Mouse (Mus musculus): ENCODE data around the gene Rabl6.

The Rabl6 gene

DNA sequence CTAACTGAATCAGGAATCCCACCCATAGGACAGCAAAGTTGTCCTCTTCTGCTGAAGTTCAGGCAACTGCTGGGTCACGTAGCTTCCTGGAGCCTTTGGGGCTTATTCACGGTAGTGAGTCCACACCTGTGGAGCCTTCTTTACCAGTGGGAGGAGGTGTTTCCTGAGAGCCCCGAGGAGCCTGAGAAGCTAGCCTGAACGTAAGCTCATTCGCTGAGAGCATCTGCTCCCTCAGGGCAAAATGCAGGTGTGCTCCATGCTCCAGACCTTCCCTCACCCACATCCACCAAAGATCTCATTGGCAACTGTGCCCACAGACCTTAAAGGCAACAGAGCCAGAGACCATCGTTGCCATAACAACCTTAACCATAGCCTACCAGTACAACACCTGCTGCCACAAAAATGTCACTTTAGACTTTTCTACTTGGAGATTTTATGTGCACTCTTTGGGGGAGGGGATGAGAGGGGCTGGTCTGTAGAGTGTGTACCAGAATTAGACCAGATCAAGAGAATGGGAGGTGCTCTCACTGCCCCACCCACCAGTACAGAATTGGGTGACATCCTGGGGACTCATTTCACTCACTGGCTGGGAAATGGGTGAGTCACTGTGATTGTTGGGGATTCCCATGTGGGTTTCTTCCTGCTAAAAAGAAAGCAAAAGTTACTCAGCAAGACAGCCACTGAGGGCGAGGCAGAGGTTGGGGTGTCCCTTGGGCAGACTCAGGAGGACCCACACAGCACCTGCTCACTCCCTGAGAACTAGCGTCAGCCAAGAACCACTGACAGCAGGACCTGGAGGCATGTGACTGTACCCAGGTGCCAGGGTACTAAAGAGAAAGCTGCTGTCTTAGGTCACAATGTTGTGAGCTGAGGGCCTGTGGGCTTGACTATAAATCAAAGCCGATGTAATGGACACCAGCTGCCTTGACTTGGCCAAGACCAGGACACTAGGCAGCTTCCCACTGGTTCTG lies 59.0 kb downstream of the Rabl6 start:
- no peak for DNase-seq (ENCODE audit: extremely low spot score, low spot score)

DNA sequence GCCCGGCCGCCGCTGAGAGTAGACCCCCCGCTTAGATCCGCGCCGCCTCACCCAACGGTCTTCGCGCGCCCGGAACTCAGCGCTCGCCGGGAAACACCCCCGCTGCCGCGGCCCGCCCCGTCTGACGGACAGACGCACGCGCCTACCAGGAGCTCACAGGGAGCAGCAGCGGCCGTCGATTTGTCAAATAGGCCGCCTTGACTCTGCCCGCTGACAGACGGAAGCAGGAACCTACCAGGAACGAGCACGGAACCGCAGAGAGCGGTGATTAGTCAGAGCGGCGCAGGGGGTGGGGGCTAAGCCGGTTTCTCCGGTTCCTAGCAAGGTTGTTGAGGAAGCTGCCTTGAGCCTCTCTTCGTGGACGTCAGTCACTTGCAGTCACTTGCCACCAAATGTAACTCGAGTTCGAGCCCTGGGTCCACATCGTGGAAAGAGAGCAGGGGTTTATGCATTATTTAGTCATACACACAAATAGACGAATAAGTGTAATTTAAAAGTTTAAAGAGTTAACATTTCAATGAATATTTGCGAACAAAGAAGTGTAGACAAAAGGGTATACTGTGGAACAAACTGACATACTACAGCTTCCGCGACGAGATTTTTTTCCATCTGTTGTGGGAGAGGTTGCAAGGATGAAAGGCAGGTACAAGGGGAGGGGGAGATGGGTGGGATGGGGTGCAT lies 61.4 kb downstream of the Rabl6 start, which contains the start of gene Traf2:
TSS of gene Traf2 (minus strand) at position 130 of the 681 bp plus-strand sequence.
- DNase-seq (ENCODE audit: extremely low spot score, low spot score) = peak; percentile 96

DNA sequence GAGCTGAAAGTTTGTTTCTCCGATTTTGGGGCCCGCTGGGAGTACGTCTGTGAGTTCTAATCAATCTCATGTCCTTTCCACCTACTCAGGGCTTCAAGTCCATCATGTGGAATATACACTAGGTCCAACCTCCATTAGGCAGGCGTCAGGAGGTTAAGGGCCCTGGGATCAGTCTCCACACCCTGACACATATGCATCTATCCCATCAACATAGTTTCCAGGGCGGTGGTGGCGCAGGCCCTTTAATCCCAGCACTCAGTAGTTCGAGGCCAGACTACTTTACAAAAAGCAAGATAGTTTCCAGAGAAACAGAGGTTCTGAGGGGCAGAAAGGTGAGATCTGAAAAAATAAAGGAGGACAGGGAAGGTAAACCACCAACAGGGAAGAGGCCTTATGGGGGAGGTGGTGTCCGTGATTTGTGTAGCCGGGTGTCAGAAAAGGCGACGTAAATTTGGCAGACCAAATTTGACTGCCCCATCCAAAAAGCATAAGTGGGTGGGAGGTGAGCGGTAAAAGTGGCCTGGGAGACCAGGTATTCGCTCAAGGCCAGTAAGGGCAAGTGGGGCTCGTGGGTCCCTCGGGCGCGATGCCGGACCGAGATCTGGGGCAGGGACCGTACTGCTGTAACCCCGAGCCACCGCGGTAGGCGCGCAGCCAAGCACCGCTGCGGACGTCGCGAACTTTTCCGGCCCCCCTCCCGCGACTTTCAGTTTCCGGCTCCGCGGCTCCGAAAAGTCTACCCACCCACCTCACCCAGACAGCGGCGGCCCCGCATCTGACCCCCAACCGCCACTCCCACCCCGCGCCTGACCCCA lies 62.1 kb downstream of the Rabl6 start:
- DNase-seq (ENCODE audit: extremely low spot score, low spot score) = no peak

DNA sequence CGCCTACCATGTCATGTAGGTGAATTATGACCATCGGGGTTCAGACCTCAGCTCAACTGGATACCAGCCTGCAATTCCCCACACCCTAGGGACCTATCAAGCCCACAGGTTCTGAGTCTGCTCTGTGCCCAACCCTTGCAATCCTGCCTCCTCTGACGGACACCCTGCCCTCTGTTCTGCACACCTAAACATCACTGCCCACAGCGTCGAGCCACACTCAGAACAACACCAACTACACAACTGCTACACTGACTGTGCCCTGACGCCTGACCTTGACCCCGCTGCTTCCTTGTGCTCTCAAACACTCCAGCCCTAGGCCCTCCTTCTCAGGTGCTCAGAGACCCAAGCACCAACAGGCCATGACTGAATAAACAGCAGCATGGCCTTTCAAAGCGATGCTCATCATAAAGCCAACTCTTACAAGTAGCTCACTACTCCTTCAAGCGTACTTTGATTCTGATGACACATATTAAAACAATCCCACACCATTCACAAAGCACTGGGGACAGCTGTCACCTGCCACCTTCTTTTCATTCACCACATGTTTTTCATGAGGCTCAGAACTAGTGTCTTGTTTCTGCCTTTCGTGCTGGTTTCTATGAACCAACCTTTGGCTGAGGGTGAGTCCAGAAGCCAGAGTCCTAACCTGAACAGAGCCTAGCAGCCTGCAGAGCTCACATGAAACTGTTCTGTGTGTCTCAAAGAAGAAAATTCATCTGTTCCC lies 66.5 kb downstream of the Rabl6 start:
- DNase-seq (ENCODE audit: extremely low spot score, low spot score) = no peak

DNA sequence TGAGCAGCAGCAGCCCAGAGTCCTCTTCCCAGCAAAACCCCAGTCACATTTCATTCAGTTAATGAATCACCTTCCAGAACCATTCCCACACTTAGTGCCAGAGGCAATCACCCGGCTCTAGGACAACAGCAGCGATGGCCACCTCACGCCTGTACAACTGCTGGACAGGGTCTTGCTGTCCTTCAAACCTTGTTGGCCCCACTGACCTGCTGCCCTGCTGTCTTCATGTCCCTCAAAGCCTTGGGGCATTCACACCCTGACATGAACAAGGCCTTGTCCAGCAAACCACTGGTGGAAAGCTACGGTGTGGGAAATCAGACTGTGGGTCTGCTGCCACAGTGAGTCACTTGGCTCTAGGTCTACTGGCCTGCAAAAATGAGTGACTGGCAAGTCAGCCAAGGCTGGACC lies 67.8 kb downstream of the Rabl6 start:
- DNase-seq (ENCODE audit: extremely low spot score, low spot score) = no peak

DNA sequence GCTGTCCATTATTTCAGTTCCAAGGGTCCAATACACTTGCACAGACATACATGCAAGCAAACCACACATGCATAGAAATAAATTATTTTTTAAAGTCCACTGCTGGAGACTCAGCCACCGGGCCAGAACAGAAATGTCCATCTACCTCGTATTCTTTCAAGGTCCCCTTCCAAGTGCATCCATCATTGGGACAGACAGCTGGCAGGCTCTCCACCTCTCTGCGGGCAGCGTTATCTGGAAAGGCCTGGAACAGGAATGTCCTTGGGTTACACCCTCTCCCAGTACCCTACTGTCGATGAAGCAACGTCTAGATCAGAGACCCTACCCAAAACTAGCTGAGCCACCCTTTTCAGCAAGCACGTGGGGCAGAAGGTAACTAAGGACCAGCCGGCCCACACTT lies 71.8 kb downstream of the Rabl6 start:
- no peak for DNase-seq (ENCODE audit: extremely low spot score, low spot score)

DNA sequence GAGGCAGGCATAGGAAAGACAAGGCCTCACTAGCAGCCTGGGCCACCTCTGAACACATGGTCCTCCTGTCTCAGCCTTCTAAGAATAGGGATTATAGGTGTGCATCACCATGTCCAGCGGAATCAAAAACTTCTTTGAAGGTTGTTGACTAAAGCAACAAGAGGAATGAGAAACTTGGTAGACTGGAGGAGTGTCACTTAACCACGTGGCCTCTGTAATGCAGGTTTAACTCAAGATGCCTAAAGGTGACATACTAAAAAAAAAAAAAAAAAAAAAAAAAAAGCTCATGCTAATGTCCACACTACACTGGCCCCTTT lies 73.5 kb downstream of the Rabl6 start:
- DNase-seq (ENCODE audit: extremely low spot score, low spot score) = no peak

DNA sequence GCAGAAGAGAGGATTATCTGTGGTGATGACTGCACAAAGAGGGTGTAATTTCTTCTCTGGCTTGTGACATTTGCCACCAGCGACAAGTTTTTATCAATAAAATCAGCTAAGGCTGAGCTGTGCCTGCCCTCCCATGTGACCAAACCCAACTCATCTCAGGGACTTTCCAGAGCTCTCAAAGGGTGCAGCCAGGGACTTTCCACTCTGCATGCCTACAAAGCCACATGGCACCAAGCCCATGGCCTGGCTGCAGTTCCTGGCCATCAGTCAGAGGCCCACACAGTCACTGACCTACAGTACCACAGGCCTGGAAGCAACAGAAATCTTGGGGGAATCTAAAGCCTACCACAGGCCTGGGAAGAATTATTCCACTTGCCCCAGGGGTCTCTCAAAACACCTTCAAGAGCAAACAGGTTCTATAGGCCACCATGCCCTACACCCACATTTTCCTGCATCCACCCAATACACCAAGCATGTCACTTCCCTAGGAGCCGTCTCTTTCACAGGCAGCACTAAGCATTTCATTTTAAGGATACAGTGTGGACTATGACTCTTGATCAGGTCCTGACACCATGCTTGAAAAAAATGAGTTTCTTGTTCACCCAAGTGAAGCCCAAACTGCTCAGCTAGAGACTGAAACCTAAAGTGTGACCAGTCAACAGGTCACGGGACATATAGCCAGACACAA lies 74.0 kb downstream of the Rabl6 start:
- no peak for DNase-seq (ENCODE audit: extremely low spot score, low spot score)

DNA sequence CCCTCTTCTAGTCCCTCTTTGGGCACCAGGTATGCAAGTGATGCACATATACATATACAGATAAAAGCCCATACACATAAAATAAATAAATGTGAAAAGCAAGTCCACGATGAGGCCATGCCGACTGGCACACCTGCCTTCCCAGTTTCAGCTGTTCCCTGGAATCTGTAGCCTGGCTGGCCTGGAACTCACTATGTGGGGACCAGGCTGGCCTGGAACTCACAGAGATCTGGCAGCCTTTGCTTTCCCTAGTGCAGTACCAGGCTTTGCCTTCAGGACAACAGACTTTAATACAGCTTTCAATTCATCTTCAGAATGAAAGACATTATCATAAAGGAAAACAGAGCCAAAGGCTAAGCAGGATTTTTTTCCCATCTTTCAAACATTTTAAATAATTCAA lies 74.6 kb downstream of the Rabl6 start:
- DNase-seq (ENCODE audit: extremely low spot score, low spot score) = no peak

All from neural tube, embryonic 10.5 days (tissue).